In the genomic region with DNA sequence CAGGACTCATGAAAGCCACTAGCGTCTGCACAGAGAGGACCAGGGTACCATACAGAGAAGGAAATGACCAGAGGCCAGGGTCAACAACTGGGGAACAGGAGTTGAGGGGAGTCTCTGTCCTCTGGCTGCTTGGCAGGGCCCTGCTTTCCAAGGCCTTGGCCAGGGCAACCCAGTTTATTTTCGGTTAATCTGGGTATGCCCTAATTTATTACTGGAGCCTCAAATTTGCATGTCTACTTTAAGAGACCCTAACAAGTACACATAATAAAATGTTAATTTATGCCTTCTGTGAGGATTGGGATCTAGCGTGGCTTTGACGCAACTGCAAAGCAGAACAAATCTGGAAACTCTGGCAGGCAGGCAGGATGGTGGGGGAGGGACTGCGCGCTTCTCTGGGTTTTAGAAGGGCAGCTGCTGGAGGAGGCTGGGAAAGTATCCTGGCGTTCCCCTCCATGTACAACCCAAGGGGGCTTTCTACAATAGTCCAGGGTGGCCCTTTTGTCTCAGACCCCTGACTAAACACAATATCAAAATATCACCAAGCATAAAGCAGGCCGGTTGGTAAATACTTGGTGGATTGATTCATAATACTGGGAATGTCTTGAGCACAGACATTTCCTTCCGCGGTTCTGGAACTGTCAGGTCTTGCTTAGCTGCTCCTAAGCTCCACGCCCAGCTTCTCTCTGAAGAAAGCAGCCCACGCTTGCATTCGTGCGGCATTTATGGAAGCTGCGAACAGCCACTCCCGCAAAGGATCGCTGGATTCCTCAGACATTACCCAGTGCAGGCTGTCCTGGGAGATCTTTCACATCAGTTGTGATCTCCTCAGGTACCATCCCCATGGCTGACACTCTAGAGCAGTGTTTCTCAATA, we compare ENCODE assay signal across 9 mouse cellular contexts.
A peak's percentile ranks its signal among the peaks of the same experiment; 100 is the strongest.
DNase-seq lines count a peak whose midpoint lies in the region; ATAC-seq and TF ChIP-seq lines count a peak whose summit lies in the region.
"Had no signal": no experiment of that assay in that cellular context is flagged by ENCODE, and none has a peak within 500 bp of the region (broad histone marks: within the 10 kb centered on the region; RNA-seq: fewer than 3 reads in every experiment).

No protein-coding gene starts in this region.

- ATAC-seq in midbrain, postnatal 0 days (ENCODE audit: low FRiP score): peak; percentile 45
- ATAC-seq in megakaryocyte-erythroid progenitor cell, adult 5-6 weeks (replicated peaks; ENCODE audit: low FRiP score, low TSS enrichment, poor library complexity, severe bottlenecking): no peak

- H3K9me3 ChIP-seq in midbrain, postnatal 0 days (ENCODE audit: low read length): no peaks in the 10 kb centered on the region

- TF ChIP-seq CTCF in gastrocnemius, adult 2 months (IDR thresholded peaks at IDR 0.05): no peak
- TF ChIP-seq CTCF in layer of hippocampus, adult 2 months (conservative IDR thresholded peaks at IDR 0.05): no peak
- no peak for TF ChIP-seq CTCF in midbrain, postnatal 0 days (IDR thresholded peaks at IDR 0.05)

- 0 out of 2 replicates have a peak overlapping the region, but pooled peaks have one; percentile 12 for H3K4me2 ChIP-seq in midbrain, postnatal 0 days (ENCODE audit: low read depth, low read length, poor library complexity, severe bottlenecking)

- no peaks in the 10 kb centered on the region for H3K36me3 ChIP-seq in midbrain, postnatal 0 days (ENCODE audit: insufficient read depth, low read length)

- H3K27me3 ChIP-seq in midbrain, postnatal 0 days (ENCODE audit: insufficient read depth, low read length): no peaks in the 10 kb centered on the region
- H3K27me3 ChIP-seq: CH12.LX had no signal

- WGBS in midbrain, postnatal 0 days: 49% methylated on average over 17 of the region's 17 CpGs

- no peak overlapping the region for H3K9ac ChIP-seq in midbrain, postnatal 0 days (replicated peaks; ENCODE audit: low read length, poor library complexity, severe bottlenecking)

- intact Hi-C loops in gastrocnemius, adult 2 months (cut with DNase I): loop anchor here (5.0 to 10.0 kb wide), 2 partner anchors 229 to 281 kb away; a partner anchor contains a TSS

- peaks cover 10% of the 10 kb centered on the region; the same call in 1 of the 2 replicates for H3K4me1 ChIP-seq in midbrain, postnatal 0 days (ENCODE audit: insufficient read depth, low read length)

- peak; percentile 63 for DNase-seq in gastrocnemius, adult 2 months
- DNase-seq in gastrocnemius, adult 18-20 months (ENCODE audit: low spot score): no peak
- peak; percentile 62 to 66 for DNase-seq in frontal cortex, postnatal 14 days (ENCODE audit: low spot score in 2 of 2)
- peak; percentile 81 to 90 for DNase-seq in layer of hippocampus, adult 2 months (ENCODE audit: low spot score in 2 of 2)
- no peak for DNase-seq in midbrain, postnatal 0 days (ENCODE audit: low spot score)
- DNase-seq in embryo, embryonic 9.5 days (ENCODE audit: extremely low spot score): no peak
- DNase-seq in adrenal gland, postnatal 25 days: no peak

- peak overlapping the region; percentile 78 for H3K27ac ChIP-seq in gastrocnemius, adult 2 months
- H3K27ac ChIP-seq in layer of hippocampus, adult 2 months: peak overlapping the region; percentile 92
- H3K27ac ChIP-seq in midbrain, postnatal 0 days (ENCODE audit: low read depth, low read length): peak overlapping the region; percentile 18; the same call in 1 of the 2 replicates

- peak overlapping the region; percentile 44 for H3K4me3 ChIP-seq in gastrocnemius, adult 2 months
- H3K4me3 ChIP-seq in layer of hippocampus, adult 2 months: peak overlapping the region; percentile 4; the same call in 1 of the 2 replicates
- H3K4me3 ChIP-seq in midbrain, postnatal 0 days (ENCODE audit: low read depth, low read length): no peak overlapping the region

Comparison
In these comparisons a context has a peak if more than half of its experiments do, and no peak if none do; other contexts are left out.
1. DNase-seq: peak in gastrocnemius, adult 2 months (single experiment), frontal cortex, postnatal 14 days (2 of 2) and layer of hippocampus, adult 2 months (2 of 2); none in gastrocnemius, adult 18-20 months (single experiment), midbrain, postnatal 0 days (single experiment), embryo, embryonic 9.5 days (single experiment) and adrenal gland, postnatal 25 days (single experiment).
2. H3K27ac ChIP-seq: peak in every context shown above with its lines; median percentile 92 in layer of hippocampus, adult 2 months; 78 in gastrocnemius, adult 2 months; 18 in midbrain, postnatal 0 days.